ENCODE assay signal across 28 mouse cellular contexts in the genomic region with DNA sequence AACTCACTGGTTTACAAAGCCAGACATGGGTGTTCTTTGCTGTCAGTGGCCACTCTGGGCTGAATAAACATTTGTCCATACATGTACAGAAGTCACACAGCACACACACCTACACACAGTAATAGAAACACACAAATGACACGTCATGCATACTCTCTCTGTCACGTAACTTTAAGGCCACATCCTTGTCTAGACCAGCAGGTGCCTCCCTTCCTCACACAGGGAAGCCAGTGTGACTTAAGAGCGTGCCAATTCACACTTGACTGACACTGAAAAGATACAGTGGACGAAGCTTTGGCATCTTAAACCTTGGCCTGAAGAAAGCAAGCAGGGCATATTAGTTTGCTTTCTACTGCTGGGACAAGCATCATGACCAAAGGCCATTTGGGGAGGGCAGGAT. TPM values are rescaled to one million over a fixed set of nuclear protein-coding genes. Genes with fewer than 3 reads are reported as not detected.
DNase-seq lines count a peak whose midpoint lies in the region; ATAC-seq and TF ChIP-seq lines count a peak whose summit lies in the region.
"Had no signal": no experiment of that assay in that cellular context is flagged by ENCODE, and none has a peak within 500 bp of the region (broad histone marks: within the 10 kb centered on the region; RNA-seq: fewer than 3 reads in every experiment).

No protein-coding gene starts in this region.

- no peaks in the 10 kb centered on the region for H3K27me3 ChIP-seq in hindbrain, postnatal 0 days (ENCODE audit: insufficient read depth, low read length)
- H3K27me3 ChIP-seq in hindbrain, embryonic 13.5 days: no peaks in the 10 kb centered on the region
- no peaks in the 10 kb centered on the region for H3K27me3 ChIP-seq in kidney, embryonic 16.5 days (ENCODE audit: insufficient read depth, low read length)
- H3K27me3 ChIP-seq in CH12.LX (replicated peaks): peaks cover 2% of the 10 kb centered on the region
- H3K27me3 ChIP-seq: heart, embryonic 15.5 days; midbrain, embryonic 15.5 days had no signal

- H3K27ac ChIP-seq in hindbrain, postnatal 0 days: no peak overlapping the region
- H3K27ac ChIP-seq in hindbrain, embryonic 13.5 days: no peak overlapping the region
- no peak overlapping the region for H3K27ac ChIP-seq in kidney, embryonic 16.5 days (ENCODE audit: low read length)
- H3K27ac ChIP-seq in CH12.LX (ENCODE audit: insufficient read depth, low read depth): no peak overlapping the region
- H3K27ac ChIP-seq: forebrain, embryonic 10.5 days; heart, embryonic 15.5 days; liver, embryonic 14.5 days; macrophage; midbrain, embryonic 15.5 days had no signal

- TF ChIP-seq RAD21 in CH12.LX (IDR thresholded peaks at IDR 0.05; ENCODE audit: low read depth, low read length): no peak; the same call in 1 of the 2 replicates

- no peak for TF ChIP-seq POLR2A in CH12.LX (IDR thresholded peaks at IDR 0.05; ENCODE audit: low read depth, low read length)
- TF ChIP-seq POLR2A in brain, embryonic 14.5 days (IDR thresholded peaks at IDR 0.05; ENCODE audit: borderline replicate concordance, extremely low read depth, insufficient read depth, insufficient read length, poor library complexity, severe bottlenecking): no peak

- no peak for TF ChIP-seq EP300 in CH12.LX (IDR thresholded peaks at IDR 0.05; ENCODE audit: low read length)

- no peaks in the 10 kb centered on the region for H3K79me2 ChIP-seq in CH12.LX (replicated peaks; ENCODE audit: control insufficient read depth, extremely low read depth, insufficient read depth, poor library complexity, severe bottlenecking)

- H3K9ac ChIP-seq in hindbrain, postnatal 0 days (replicated peaks; ENCODE audit: low read length): no peak overlapping the region
- H3K9ac ChIP-seq in hindbrain, embryonic 13.5 days: no peak overlapping the region
- no peak overlapping the region for H3K9ac ChIP-seq in kidney, embryonic 16.5 days (replicated peaks; ENCODE audit: low read length)
- no peak overlapping the region for H3K9ac ChIP-seq in CH12.LX (ENCODE audit: insufficient read depth, low read depth)
- H3K9ac ChIP-seq: liver, embryonic 14.5 days; midbrain, embryonic 15.5 days had no signal

- no peaks in the 10 kb centered on the region for H3K4me1 ChIP-seq in hindbrain, postnatal 0 days (ENCODE audit: insufficient read depth, low read length)
- H3K4me1 ChIP-seq in hindbrain, embryonic 13.5 days (replicated peaks): 0 out of 2 replicates have a peak, but pooled peaks cover 2% of the 10 kb centered on the region
- no peaks in the 10 kb centered on the region for H3K4me1 ChIP-seq in kidney, embryonic 16.5 days (ENCODE audit: insufficient read depth, low read length)
- peaks cover 0 to 10% of the 10 kb centered on the region in 2 experiments; a peak in 2 of 4 replicates for H3K4me1 ChIP-seq in CH12.LX (ENCODE audit: control insufficient read depth in 1 of 2, insufficient read depth in 2 of 2)
- H3K4me1 ChIP-seq: midbrain, embryonic 15.5 days had no signal

- no peak for ATAC-seq in hindbrain, postnatal 0 days
- no peak for ATAC-seq in hindbrain, embryonic 13.5 days (ENCODE audit: low FRiP score)
- no peak for ATAC-seq in kidney, embryonic 16.5 days (ENCODE audit: low FRiP score, low TSS enrichment)
- ATAC-seq: hindbrain, embryonic 16.5 days; midbrain, embryonic 15.5 days had no signal

- peaks cover 6% of the 10 kb centered on the region; the same call in 1 of the 2 replicates for H3K36me3 ChIP-seq in hindbrain, postnatal 0 days (ENCODE audit: insufficient read depth, low read length)
- peaks cover 9% of the 10 kb centered on the region for H3K36me3 ChIP-seq in hindbrain, embryonic 13.5 days
- H3K36me3 ChIP-seq in kidney, embryonic 16.5 days (ENCODE audit: insufficient read depth, low read length): no peaks in the 10 kb centered on the region
- H3K36me3 ChIP-seq in CH12.LX (replicated peaks in 1 of 2; ENCODE audit: control insufficient read depth in 1 of 2, insufficient read depth in 1 of 2, low read length in 1 of 2): no peaks in the 10 kb centered on the region
- H3K36me3 ChIP-seq: forebrain, embryonic 10.5 days; heart, embryonic 15.5 days; midbrain, embryonic 15.5 days had no signal

- 50% methylated on average over 4 of the region's 4 CpGs for WGBS in hindbrain, postnatal 0 days
- 72% methylated on average over 4 of the region's 4 CpGs for WGBS in hindbrain, embryonic 13.5 days
- 77% methylated on average over 4 of the region's 4 CpGs for WGBS in kidney, embryonic 16.5 days

- DNase-seq in hindbrain, postnatal 0 days (ENCODE audit: low spot score): peak; percentile 21
- peak; percentile 13 to 25 for DNase-seq in kidney, postnatal 36 days
- DNase-seq in CH12.LX (ENCODE audit: extremely low read depth): no peak
- peak; percentile 25 for DNase-seq in brain, embryonic 14.5 days (ENCODE audit: low read depth)
- DNase-seq in cerebellum, adult 18-20 months: no peak
- DNase-seq: adrenal gland, adult 2 months; B cell, adult 2 months; cerebellum, adult 9-11 months; gastrocnemius, postnatal 25 days; kidney, postnatal 14 days; thymus, postnatal 14 days had no signal

- no peaks in the 10 kb centered on the region for H3K9me3 ChIP-seq in hindbrain, postnatal 0 days (ENCODE audit: low read length)
- no peaks in the 10 kb centered on the region for H3K9me3 ChIP-seq in hindbrain, embryonic 13.5 days
- H3K9me3 ChIP-seq in kidney, embryonic 16.5 days (ENCODE audit: low read length): no peaks in the 10 kb centered on the region
- no peaks in the 10 kb centered on the region for H3K9me3 ChIP-seq in CH12.LX (replicated peaks; ENCODE audit: low read length)
- H3K9me3 ChIP-seq: forebrain, embryonic 10.5 days; heart, embryonic 15.5 days; midbrain, embryonic 15.5 days had no signal

- in situ Hi-C loops in CH12.LX (cut with MboI; ENCODE audit: low pct_ligation_motif_present, low pct_unique_long_range_greater_than_20kb, low sequenced_read_pairs): no loop called here

- no peak overlapping the region for H3K4me2 ChIP-seq in hindbrain, postnatal 0 days (ENCODE audit: low read depth, low read length)
- H3K4me2 ChIP-seq in hindbrain, embryonic 13.5 days: no peak overlapping the region
- H3K4me2 ChIP-seq in kidney, embryonic 16.5 days (replicated peaks; ENCODE audit: low read depth, low read length): no peak overlapping the region
- H3K4me2 ChIP-seq in CH12.LX (ENCODE audit: insufficient read depth, low read depth, poor library complexity, severe bottlenecking): no peak overlapping the region
- H3K4me2 ChIP-seq: heart, embryonic 15.5 days; midbrain, embryonic 15.5 days had no signal

- dilution Hi-C loops in CH12.LX (cut with MboI; ENCODE audit: extremely low pct_ligation_motif_present, extremely low pct_unique_long_range_greater_than_20kb, low sequenced_read_pairs): no loop called here

- peak; percentile 57 for TF ChIP-seq CTCF in hindbrain, postnatal 0 days (IDR thresholded peaks at IDR 0.05; ENCODE audit: low read depth)
- peak in 1 of 2 experiments; percentile 18; a peak in 1 of 4 replicates for TF ChIP-seq CTCF in CH12.LX (conservative IDR thresholded peaks at IDR 0.05 in 1 of 2, IDR thresholded peaks at IDR 0.05 in 1 of 2; ENCODE audit: low read depth in 2 of 2, low read length in 2 of 2)
- TF ChIP-seq CTCF in brain, embryonic 14.5 days (IDR thresholded peaks at IDR 0.05; ENCODE audit: borderline replicate concordance, extremely low read depth, insufficient read depth, insufficient read length): no peak; the same call in 1 of the 2 replicates

- no peak overlapping the region for H3K4me3 ChIP-seq in hindbrain, postnatal 0 days (ENCODE audit: low read length)
- H3K4me3 ChIP-seq in hindbrain, embryonic 13.5 days: no peak overlapping the region
- H3K4me3 ChIP-seq in kidney, embryonic 16.5 days (ENCODE audit: low read length): no peak overlapping the region
- no peak overlapping the region for H3K4me3 ChIP-seq in CH12.LX (replicated peaks in 1 of 3; ENCODE audit: low read depth in 2 of 3, low read length in 2 of 3, poor library complexity in 1 of 3)
- H3K4me3 ChIP-seq: forebrain, embryonic 10.5 days; heart, embryonic 15.5 days; midbrain, embryonic 15.5 days had no signal

TF ChIP-seq in CH12.LX, 34 proteins besides CTCF, POLR2A, EP300 and RAD21 (continues in another document):
- TF ChIP-seq TCF12 (IDR thresholded peaks at IDR 0.05; ENCODE audit: low read depth, low read length) (no peak), SMC3 (IDR thresholded peaks at IDR 0.05; ENCODE audit: low read depth, low read length) (peak; percentile 19; the same call in 1 of the 2 replicates), MAX (IDR thresholded peaks at IDR 0.05; ENCODE audit: low read length) (no peak), NRF1 (IDR thresholded peaks at IDR 0.05; ENCODE audit: low read depth, low read length) (no peak), USF2 (conservative IDR thresholded peaks at IDR 0.05; ENCODE audit: low read depth, low read length) (no peak)

RNA-seq across cellular contexts. Expression of gene Spata46, which starts 24.2 kb away (rescaled TPM):
- total RNA-seq in hindbrain, postnatal 0 days (2014; rRNA removed): not detected in 2 replicates
- 0.24 and 0.39 TPM in 2 replicates for polyA plus RNA-seq in hindbrain, postnatal 0 days (2015; fragmentation: Nextera tagmentation; extraction: Ambion mirVana)
- polyA plus RNA-seq in hindbrain, embryonic 13.5 days (2015; fragmentation: Nextera tagmentation; extraction: Ambion mirVana): 1.1 and 1.2 TPM in 2 replicates
- polyA plus RNA-seq in kidney, embryonic 16.5 days (2015; fragmentation: Nextera tagmentation; extraction: Ambion mirVana): 2.1 and 2.3 TPM in 2 replicates
- total RNA-seq in CH12.LX (2012; rRNA removed): not detected in 2 replicates
- total RNA-seq in CH12.LX (2014; rRNA removed): not detected in 2 replicates
- polyA plus RNA-seq in CH12.LX (2012; ENCODE audit: insufficient read length, low read depth): not detected in 2 replicates
- polyA plus RNA-seq in brain, embryonic 14.5 days (2012; rRNA removed): not detected in 2 replicates
- total RNA-seq: adrenal gland, adult 2 months; common myeloid progenitor, adult 5-6 weeks; gastrocnemius, postnatal 25 days; heart, adult 8-10 months; hematopoietic stem cell, adult 5-6 weeks; layer of hippocampus, adult 8-10 months; left cerebral cortex, postnatal 25 days; MEL had no signal
- polyA plus RNA-seq: adrenal gland, adult 2 months; macrophage; spleen, adult 2 months had no signal

RNA-seq across cellular contexts. Expression of gene Gm7694, which starts 26.6 kb away (rescaled TPM):
- 1.8 and 3.2 TPM in 2 replicates for total RNA-seq in hindbrain, postnatal 0 days (2014; rRNA removed)
- 1.0 and 1.2 TPM in 2 replicates for polyA plus RNA-seq in hindbrain, postnatal 0 days (2015; fragmentation: Nextera tagmentation; extraction: Ambion mirVana)
- polyA plus RNA-seq in hindbrain, embryonic 13.5 days (2015; fragmentation: Nextera tagmentation; extraction: Ambion mirVana): 1.7 and 2.2 TPM in 2 replicates
- polyA plus RNA-seq in kidney, embryonic 16.5 days (2015; fragmentation: Nextera tagmentation; extraction: Ambion mirVana): 6.5 and 6.8 TPM in 2 replicates
- total RNA-seq in CH12.LX (2012; rRNA removed) (0.04 TPM in 1 of 2 replicates, not detected in the other), CH12.LX (2014; rRNA removed) (not detected in 2 replicates)
- polyA plus RNA-seq in CH12.LX (2012; ENCODE audit: insufficient read length, low read depth): not detected in 2 replicates
- 6.5 and 7.7 TPM in 2 replicates for polyA plus RNA-seq in brain, embryonic 14.5 days (2012; rRNA removed)

RNA-seq across cellular contexts. Expression of gene Sh2d1b1, which starts 55.7 kb away (rescaled TPM):
- not detected in 2 replicates for total RNA-seq in hindbrain, postnatal 0 days (2014; rRNA removed)
- polyA plus RNA-seq in hindbrain, postnatal 0 days (2015; fragmentation: Nextera tagmentation; extraction: Ambion mirVana): 0.14 TPM in 1 of 2 replicates, not detected in the other
- not detected in 2 replicates for polyA plus RNA-seq in hindbrain, embryonic 13.5 days (2015; fragmentation: Nextera tagmentation; extraction: Ambion mirVana)
- 0.16 TPM in 1 of 2 replicates, not detected in the other for polyA plus RNA-seq in kidney, embryonic 16.5 days (2015; fragmentation: Nextera tagmentation; extraction: Ambion mirVana)
- total RNA-seq in CH12.LX (2012; rRNA removed) (1.9 and 2.6 TPM in 2 replicates), CH12.LX (2014; rRNA removed) (9.7 and 11.5 TPM in 2 replicates)
- 13.7 and 13.9 TPM in 2 replicates for polyA plus RNA-seq in CH12.LX (2012; ENCODE audit: insufficient read length, low read depth)
- 0.10 TPM in 1 of 2 replicates, not detected in the other for polyA plus RNA-seq in brain, embryonic 14.5 days (2012; rRNA removed)
- total RNA-seq: gastrocnemius, postnatal 25 days; left cerebral cortex, postnatal 25 days; MEL had no signal
- polyA plus RNA-seq: embryonic facial prominence, embryonic 11.5 days; forebrain, embryonic 10.5 days; hindbrain, embryonic 16.5 days; neural tube, embryonic 14.5 days had no signal

Comparison
In these comparisons a context has a peak if more than half of its experiments do, and no peak if none do; other contexts are left out.
1. DNase-seq: peak in hindbrain, postnatal 0 days (single experiment), kidney, postnatal 36 days (2 of 2) and brain, embryonic 14.5 days (single experiment); none in CH12.LX (single experiment) and cerebellum, adult 18-20 months (0 of 2).
2. RNA of gene Sh2d1b1, which starts 55.7 kb away (polyA plus RNA-seq): 13.7 to 13.9 TPM in CH12.LX; 0.16 TPM in kidney, embryonic 16.5 days, 0.10 TPM in brain, embryonic 14.5 days, not detected in hindbrain, embryonic 13.5 days and 0.14 TPM in hindbrain, postnatal 0 days; every median in the first group is over 10 times any median in the second.